Mouse (Mus musculus) spleen, adult 2 months (tissue): ENCODE results near the gene Krtap5-4. TPM values are rescaled to one million over a fixed set of nuclear protein-coding genes. Genes with fewer than 3 reads are reported as not detected.
"Not testable (repeated sequence)": the region's sequence is repeated elsewhere in the genome, so short reads cannot be mapped to it uniquely, and the experiment has no call there.

Source experiments
- DNase-seq, 2 experiments: peaks; one replicate each; pipeline versions ENCODE4 v3.0.0 to v3.0.0-alpha.2; 2012 to 2021; ENCODE audit warnings: low spot score in 2 of 2, low read depth in 1 of 2
- H3K27ac ChIP-seq: fragments of 200-500 bp; 2 replicates; pipeline ENCODE4 v1.5.1; 2012; ENCODE audit warnings: low read length, inconsistent platforms; ENCODE audit not compliant: insufficient read depth
- H3K27me3 ChIP-seq: fragments of 200-500 bp; 2 replicates; pipeline ENCODE4 v1.6.1; 2012; ENCODE audit warnings: mild to moderate bottlenecking, moderate library complexity, low read length, inconsistent platforms; ENCODE audit not compliant: control insufficient read depth, insufficient read depth
- H3K36me3 ChIP-seq: fragments of 200-500 bp; 2 replicates; pipeline ENCODE4 v1.6.1; 2012; ENCODE audit warnings: mild to moderate bottlenecking, low read length, inconsistent platforms; ENCODE audit not compliant: control insufficient read depth, insufficient read depth
- H3K4me1 ChIP-seq: fragments of 200-500 bp; 2 replicates; pipeline ENCODE4 v1.6.1; 2011; ENCODE audit warnings: inconsistent platforms; ENCODE audit not compliant: control insufficient read depth, insufficient read depth, insufficient read length
- H3K4me3 ChIP-seq: fragments of 200-500 bp; 2 replicates; pipeline ENCODE4 v1.5.1; 2011; ENCODE audit warnings: mild to moderate bottlenecking, inconsistent platforms; ENCODE audit not compliant: insufficient read depth, insufficient read length; ENCODE audit errors: extremely low read depth
- CTCF ChIP-seq: fragments of 200-500 bp; IDR thresholded peaks from 2 replicates; pipeline ENCODE4 v1.5.1; 2011; ENCODE audit warnings: mild to moderate bottlenecking, inconsistent platforms; ENCODE audit not compliant: insufficient read depth, insufficient read length, insufficient replicate concordance; ENCODE audit errors: extremely low read depth
- POLR2A ChIP-seq: fragments of 200-500 bp; IDR thresholded peaks from 2 replicates; pipeline ENCODE4 v1.6.1; 2011; ENCODE audit warnings: low read depth, low read length, inconsistent platforms
- WGBS: fragments of 180-500 bp; shearing (Covaris S2); methylation state at CpG from one replicate; pipeline ENCODE4 v1.1.7; 2018; 5-methylcytosine and 5-hydroxymethylcytosine counted together
- polyA plus RNA-seq: library from polyadenylated mRNA; depleted of rRNA; stranded (reverse); fragments of >200 nt; gene quantifications from 2 replicates; pipeline ENCODE4 v1.2.3, GENCODE M21; 2012; rRNA removed

Krtap5-4 gene
- polyA plus RNA-seq, result not detected in 2 replicates

GRCm38 (mm10) chr7:142303249-142303648 lies at the start of gene Krtap5-4:
Gene Krtap5-4, plus strand, starts transcription at chr7:142303549.
- 38% methylated on average over 3 of the region's 3 CpGs for WGBS
- DNase-seq, result no peak
- H3K4me1 ChIP-seq, result no peaks in the 10 kb centered on the region
- H3K27me3 ChIP-seq, result no peaks in the 10 kb centered on the region
- no peak for TF ChIP-seq CTCF
- no peak for TF ChIP-seq POLR2A
- H3K27ac ChIP-seq, result no peak within 1 kb of the TSS
- H3K36me3 ChIP-seq, result no peaks in the 10 kb centered on the region
- H3K4me3 ChIP-seq, result no peak within 1 kb of the TSS

- no peak overlapping the region for H3K27ac ChIP-seq
- TF ChIP-seq CTCF (peak; percentile 42; the same call in 1 of the 2 replicates), POLR2A (no peak)
- H3K27me3 ChIP-seq, result no peaks in the 10 kb centered on the region
- no peak overlapping the region for H3K4me3 ChIP-seq
- peak in 1 of 2 experiments; percentile 8 for DNase-seq
- WGBS, result 0% methylated on average over 2 of the region's 2 CpGs
- H3K36me3 ChIP-seq, result no peaks in the 10 kb centered on the region
- H3K4me1 ChIP-seq, result no peaks in the 10 kb centered on the region
Observed at GRCm38 (mm10) chr7:142255517-142255916, 47.8 kb upstream of the Krtap5-4 start.

- H3K4me3 ChIP-seq, DNase-seq, H3K27ac ChIP-seq, H3K4me1 ChIP-seq, H3K36me3 ChIP-seq, H3K27me3 ChIP-seq: not testable (repeated sequence)
- WGBS, result 32% methylated on average over 1 of the region's 1 CpGs
Observed at GRCm38 (mm10) chr7:142258254-142258653, 45.1 kb upstream of the Krtap5-4 start, which contains the start of gene Gm2431. Gene Gm2431, minus strand, starts transcription at chr7:142258354.

DNA sequence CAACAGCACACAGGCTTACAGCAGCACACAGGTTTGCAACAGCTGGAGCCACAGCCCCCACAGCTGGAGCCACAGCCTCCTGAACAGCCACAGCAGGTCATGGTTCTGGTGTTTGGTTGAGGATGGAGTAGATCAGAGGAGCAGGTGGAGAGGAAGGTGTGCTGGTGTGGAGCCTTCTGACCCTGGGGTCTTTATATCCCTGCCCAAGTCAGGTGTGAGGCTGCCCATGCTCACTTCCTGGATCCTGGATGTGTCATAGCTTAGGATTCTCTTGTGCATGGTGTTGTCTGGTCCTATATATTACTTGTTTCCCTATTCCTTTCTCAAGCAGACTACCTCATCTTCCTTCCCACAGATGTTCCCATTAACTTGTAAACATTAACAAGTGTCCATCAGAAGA lies 29.1 kb upstream of the Krtap5-4 start, which contains the start of gene Gm4559:
Gene Gm4559, minus strand, starts transcription at position 101 of the 400 bp plus-strand sequence.
- DNase-seq, H3K27me3 ChIP-seq, H3K4me1 ChIP-seq, H3K36me3 ChIP-seq, H3K27ac ChIP-seq, H3K4me3 ChIP-seq: not testable (repeated sequence)

- TF ChIP-seq CTCF, result peak; percentile 52; the same call in 1 of the 2 replicates
- H3K36me3 ChIP-seq, H3K4me1 ChIP-seq, H3K4me3 ChIP-seq, H3K27me3 ChIP-seq, H3K27ac ChIP-seq: not testable (repeated sequence)
- 0% methylated on average over 3 of the region's 3 CpGs for WGBS
- DNase-seq, result peak in 1 of 2 experiments; percentile 51
Observed at GRCm38 (mm10) chr7:142278183-142278582, 25.2 kb upstream of the Krtap5-4 start.

DNA sequence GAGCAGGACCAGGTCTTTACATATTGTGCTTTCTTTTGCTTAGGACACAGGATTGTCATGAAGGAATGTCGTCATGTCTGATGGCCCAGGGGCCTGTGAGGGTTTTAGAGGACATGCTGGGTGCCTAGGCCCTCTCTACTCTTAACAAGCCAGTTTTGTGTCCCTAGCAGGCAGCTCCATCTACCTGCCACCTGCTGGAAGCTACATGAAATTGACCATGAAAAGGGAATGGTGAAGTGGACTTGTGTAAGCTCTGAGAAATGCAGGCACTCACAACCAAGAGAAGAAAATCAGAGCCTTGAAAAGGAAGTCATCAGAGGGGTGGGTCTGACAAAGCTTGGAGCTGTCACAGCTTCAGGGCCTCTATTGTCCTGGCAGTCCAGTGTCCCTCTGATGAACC lies 24.1 kb upstream of the Krtap5-4 start:
- 90% methylated on average over 1 of the region's 1 CpGs for WGBS
- not testable (repeated sequence) for H3K36me3 ChIP-seq, H3K27ac ChIP-seq, H3K4me1 ChIP-seq, H3K27me3 ChIP-seq, H3K4me3 ChIP-seq, DNase-seq

- not testable (repeated sequence) for DNase-seq, H3K27me3 ChIP-seq
Observed at GRCm38 (mm10) chr7:142282847-142283246, 20.5 kb upstream of the Krtap5-4 start.

More at GRCm38 (mm10) chr7:142282847-142283246, 20.5 kb upstream of the Krtap5-4 start:
- 87% methylated on average over 2 of the region's 2 CpGs for WGBS
- H3K4me3 ChIP-seq, H3K36me3 ChIP-seq, H3K4me1 ChIP-seq, H3K27ac ChIP-seq: not testable (repeated sequence)
